In the genomic region with DNA sequence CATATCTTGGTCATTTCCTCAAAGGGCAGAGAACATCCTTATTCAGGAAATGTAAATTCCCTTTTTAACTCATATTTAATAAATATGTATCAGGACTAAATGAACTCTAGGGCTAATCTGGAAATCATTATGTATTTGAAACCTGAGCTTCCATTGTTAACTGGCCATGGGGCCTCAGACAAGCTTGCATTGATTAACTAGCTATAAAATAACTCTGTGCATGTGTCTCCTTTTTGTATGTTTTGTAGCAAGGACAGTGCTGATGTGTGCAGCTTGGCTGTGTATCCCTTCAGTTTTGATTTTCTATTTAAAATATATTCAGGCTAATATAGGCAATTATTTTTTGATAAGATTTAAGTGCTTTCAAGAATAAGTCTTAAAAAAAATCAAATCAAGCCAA, we compare ENCODE assay signal across 20 mouse cellular contexts.
"Had no signal": no experiment of that assay in that cellular context is flagged by ENCODE, and none has a peak within 500 bp of the region (broad histone marks: within the 10 kb centered on the region; RNA-seq: fewer than 3 reads in every experiment).

No protein-coding gene starts in this region.

- H3K4me3 ChIP-seq: lung, embryonic 15.5 days; midbrain, embryonic 10.5 days; midbrain, embryonic 12.5 days; myocyte; neural tube, embryonic 13.5 days; neural tube, embryonic 15.5 days had no signal

- H3K4me1 ChIP-seq: lung, embryonic 15.5 days; midbrain, embryonic 10.5 days; midbrain, embryonic 12.5 days; neural tube, embryonic 13.5 days; neural tube, embryonic 15.5 days had no signal

- H3K36me3 ChIP-seq: lung, embryonic 15.5 days; midbrain, embryonic 10.5 days; midbrain, embryonic 12.5 days; neural tube, embryonic 13.5 days; neural tube, embryonic 15.5 days had no signal

- H3K4me2 ChIP-seq: lung, embryonic 15.5 days; midbrain, embryonic 12.5 days; neural tube, embryonic 13.5 days; neural tube, embryonic 15.5 days had no signal

- DNase-seq: lung, adult 2 months; lung, postnatal 14 days; lung, postnatal 4 days; midbrain, embryonic 14.5 days; retina, postnatal 1 day; right cerebral cortex, adult 18-20 months; right cerebral cortex, postnatal 25 days; right cerebral cortex, postnatal 4 days; spleen, adult 18-20 months; thymus, adult 18-20 months; thymus, postnatal 14 days; thymus, postnatal 36 days had no signal

- H3K27ac ChIP-seq: lung, embryonic 15.5 days; midbrain, embryonic 10.5 days; midbrain, embryonic 12.5 days; neural tube, embryonic 13.5 days; neural tube, embryonic 15.5 days had no signal

- H3K27me3 ChIP-seq: lung, embryonic 15.5 days; midbrain, embryonic 12.5 days; neural tube, embryonic 13.5 days; neural tube, embryonic 15.5 days had no signal

- H3K9ac ChIP-seq: lung, embryonic 15.5 days; midbrain, embryonic 12.5 days; neural tube, embryonic 13.5 days; neural tube, embryonic 15.5 days had no signal

- ATAC-seq: lung, postnatal 0 days; midbrain, embryonic 16.5 days had no signal

- H3K9me3 ChIP-seq: lung, embryonic 15.5 days; midbrain, embryonic 10.5 days; midbrain, embryonic 12.5 days; neural tube, embryonic 13.5 days; neural tube, embryonic 15.5 days had no signal
